ENCODE assay signal across 15 mouse cellular contexts in genomic region chr17:45542705-45543104, GRCm38 (mm10). TPM values are rescaled to one million over a fixed set of nuclear protein-coding genes. Genes with fewer than 3 reads are reported as not detected.
"Had no signal": no experiment of that assay in that cellular context is flagged by ENCODE, and none has a peak within 500 bp of the region (broad histone marks: within the 10 kb centered on the region; RNA-seq: fewer than 3 reads in every experiment).

No protein-coding gene starts in this region.

- H3K9me3 ChIP-seq: kidney, embryonic 15.5 days; limb, embryonic 10.5 days; liver, embryonic 15.5 days; midbrain, embryonic 10.5 days; neural tube, embryonic 12.5 days had no signal

- H3K27ac ChIP-seq: kidney, embryonic 15.5 days; limb, embryonic 10.5 days; liver, embryonic 15.5 days; midbrain, embryonic 10.5 days; neural tube, embryonic 12.5 days had no signal

- H3K4me2 ChIP-seq: kidney, embryonic 15.5 days; liver, embryonic 11.5 days; liver, embryonic 15.5 days; lung, embryonic 14.5 days had no signal

- H3K9ac ChIP-seq: kidney, embryonic 15.5 days; liver, embryonic 15.5 days; lung, embryonic 14.5 days; neural tube, embryonic 12.5 days had no signal

- H3K36me3 ChIP-seq: kidney, embryonic 15.5 days; liver, embryonic 15.5 days had no signal

- DNase-seq: kidney, postnatal 14 days; lung, embryonic 14.5 days; lung, postnatal 10 days; lung, postnatal 4 days; midbrain, embryonic 14.5 days; retina, postnatal 1 day; right cerebral cortex, postnatal 14 days; thymus, postnatal 36 days had no signal

- H3K4me1 ChIP-seq: liver, embryonic 15.5 days had no signal

- H3K4me3 ChIP-seq: kidney, embryonic 15.5 days; limb, embryonic 10.5 days; liver, embryonic 15.5 days; midbrain, embryonic 10.5 days; myocyte; neural tube, embryonic 12.5 days had no signal

RNA-seq across cellular contexts. Expression of gene Tcte1, which starts 19.5 kb away (rescaled TPM):
- polyA plus RNA-seq: myocyte had no signal
